Mouse (Mus musculus) megakaryocyte, adult 5-6 weeks (primary cell): ENCODE data around the gene Dnah6. TPM values are rescaled to one million over a fixed set of nuclear protein-coding genes. Genes with fewer than 3 reads are reported as not detected.
A peak's percentile ranks its signal among the peaks of the same experiment; 100 is the strongest.

Source experiments
- ATAC-seq: 2 replicates; pipeline ENCODE4 v1.8.0; 2016; ENCODE audit warnings: mild to moderate bottlenecking, inconsistent platforms; ENCODE audit not compliant: poor library complexity, severe bottlenecking
- total RNA-seq, 2 experiments: library from RNA; stranded (forward) in 1 of 2; stranded (reverse) in 1 of 2; fragments of 153-499, 151-499 nt in 1 of 2; fragments of 221-1000, 200-1000 nt in 1 of 2; gene quantifications; 2 replicates each; pipeline versions ENCODE4 v1.2.3 to v1.2.4; 2015 to 2017

Dnah6 gene
- total RNA-seq (2015) = 0.11 and 0.48 TPM in 2 replicates
- total RNA-seq (2017) = 0.41 and 0.44 TPM in 2 replicates

DNA sequence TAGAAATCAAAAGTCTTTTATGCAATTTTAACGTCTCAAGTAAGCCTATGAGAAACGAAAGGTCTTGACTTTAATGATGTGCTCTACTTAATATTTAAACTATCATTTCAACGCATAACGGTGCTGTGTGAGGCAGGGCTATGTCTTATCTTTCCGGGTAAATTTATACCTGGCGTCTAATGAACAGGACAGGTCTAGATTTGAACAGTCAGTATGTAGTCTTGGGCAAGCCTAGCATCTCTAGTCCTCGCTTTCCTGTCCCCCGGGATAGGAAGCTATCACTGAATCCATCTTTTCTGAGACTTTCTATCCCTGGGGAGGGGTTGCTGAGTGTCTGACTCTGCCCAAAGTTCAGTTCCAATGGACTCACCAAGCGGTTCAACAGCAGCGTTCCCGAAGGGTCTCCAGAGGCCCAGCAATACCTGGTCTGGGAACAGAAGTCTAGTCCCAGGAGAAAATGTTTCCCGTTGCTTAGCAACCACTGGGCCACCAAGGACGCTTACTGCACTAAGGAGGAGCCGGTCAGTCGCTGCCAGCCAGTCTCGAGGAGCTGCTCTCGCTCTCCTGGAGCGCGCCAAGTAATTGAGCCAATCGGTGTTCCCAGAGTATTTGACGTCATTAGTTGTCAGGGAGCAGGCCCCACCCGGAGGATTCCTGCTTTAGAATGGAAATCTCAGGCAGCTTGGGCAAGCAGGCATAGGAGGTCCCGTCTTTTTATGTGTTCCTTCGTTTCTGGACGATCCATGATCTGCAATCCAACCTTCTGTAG is at the start of gene Dnah6:
Gene Dnah6 (minus strand): TSS at position 463 of the 769 bp plus-strand sequence.
- ATAC-seq = peak; percentile 96

DNA sequence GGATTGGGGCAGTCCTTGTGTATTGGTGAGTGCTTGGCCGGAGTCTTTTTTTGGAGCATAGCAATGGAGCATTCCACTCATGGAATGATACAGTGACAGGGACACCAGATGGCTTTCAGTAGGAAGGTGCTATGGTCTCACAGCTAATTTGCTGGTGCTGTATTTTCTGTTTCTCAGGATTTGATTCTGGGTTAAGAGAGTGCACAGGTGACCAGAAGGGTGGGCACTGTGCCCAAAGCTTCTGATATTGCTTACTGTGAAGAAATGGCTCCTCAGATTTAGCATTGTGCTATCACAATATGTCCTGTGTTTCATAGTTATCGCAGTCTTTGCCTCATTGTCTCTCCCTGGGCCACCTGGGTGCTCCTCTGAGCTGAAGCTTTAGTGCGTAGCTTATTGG is 47.9 kb upstream of the Dnah6 start:
- no peak for ATAC-seq

DNA sequence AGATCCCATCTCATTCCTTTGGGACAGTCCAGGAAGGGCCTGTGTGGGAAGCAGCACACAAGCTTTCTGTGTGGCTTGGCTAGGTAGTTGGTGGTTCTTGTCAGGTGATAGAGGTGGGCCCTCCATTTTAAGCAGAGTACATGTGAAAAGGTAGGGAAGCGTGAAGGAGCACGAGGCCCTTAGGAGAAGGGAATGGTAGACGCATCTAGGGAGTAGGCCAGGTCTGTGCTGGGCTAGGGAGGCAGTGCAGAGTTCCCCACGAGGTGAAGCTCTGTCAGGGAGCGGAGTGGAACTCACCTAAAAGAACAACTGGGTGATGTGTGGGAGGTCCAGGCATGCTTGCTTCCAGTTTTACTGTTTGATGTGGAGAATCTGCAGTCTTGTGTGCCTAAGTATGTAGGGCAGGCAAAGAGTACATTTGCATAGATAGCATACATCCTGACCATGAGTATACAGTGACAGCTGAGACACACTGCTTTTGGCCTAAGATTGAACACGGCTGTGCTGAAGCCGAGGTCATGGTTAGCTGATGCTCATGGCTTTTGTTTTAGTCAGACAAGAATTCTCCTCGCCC is 46.4 kb upstream of the Dnah6 start:
- ATAC-seq = no peak

DNA sequence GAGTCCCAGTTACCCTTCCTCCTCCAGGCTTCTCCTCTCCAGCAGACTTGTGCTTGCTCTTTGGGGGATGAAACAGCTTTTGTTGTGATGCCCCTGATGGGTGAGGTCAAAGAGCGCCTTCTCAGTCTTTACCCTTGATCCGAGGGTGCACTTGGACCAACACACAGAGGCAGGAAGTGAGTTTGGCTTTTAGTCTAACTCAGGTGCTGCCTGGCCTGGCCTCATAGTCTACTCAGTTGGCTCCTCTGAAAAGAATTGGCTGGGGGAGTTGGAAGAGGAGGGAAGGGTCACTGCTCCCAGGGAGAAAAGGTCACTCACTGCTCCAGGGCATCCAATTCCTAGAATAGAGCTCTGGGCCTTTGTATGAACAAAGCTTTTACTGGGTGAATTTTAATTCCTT is 43.4 kb upstream of the Dnah6 start:
- no peak for ATAC-seq

DNA sequence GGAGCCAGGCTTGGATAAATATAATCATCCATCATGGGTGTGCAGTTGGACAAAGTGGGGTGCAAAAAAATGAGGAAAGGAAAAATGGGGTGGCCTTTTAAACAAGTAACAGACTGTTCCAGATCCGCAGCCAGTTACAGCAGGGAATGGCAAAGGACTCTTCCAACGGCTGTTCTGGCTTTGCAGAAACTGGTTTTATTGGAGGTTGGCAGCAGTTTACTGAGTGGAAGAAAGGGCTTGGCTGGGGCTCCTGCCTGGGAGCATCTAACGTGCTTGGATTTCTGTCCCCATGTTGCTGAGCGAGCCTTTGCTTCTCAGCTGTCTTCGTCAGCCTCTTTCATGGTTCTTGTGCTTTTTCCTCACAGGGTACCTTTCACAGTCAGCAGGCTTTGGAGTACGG is 38.7 kb upstream of the Dnah6 start:
- ATAC-seq = no peak

DNA sequence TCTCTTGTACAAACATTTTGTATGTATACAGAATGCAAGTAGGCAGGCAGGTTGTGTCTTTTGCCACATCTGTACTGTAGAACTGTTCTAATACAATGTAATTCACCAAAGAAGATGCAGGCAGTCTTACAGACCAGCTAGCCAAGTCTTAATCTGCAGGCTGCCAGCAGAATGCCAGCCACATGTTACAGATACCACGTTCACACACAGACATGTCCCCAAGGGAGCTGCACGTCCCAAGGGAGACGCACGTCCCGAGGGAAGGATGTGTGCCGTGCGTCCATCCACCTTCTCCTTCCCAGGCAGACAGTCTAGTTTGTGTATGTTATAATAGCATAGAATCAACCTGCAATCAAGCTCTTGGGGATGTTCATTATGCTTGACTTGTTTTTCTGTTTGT is 35.6 kb upstream of the Dnah6 start:
- no peak for ATAC-seq

DNA sequence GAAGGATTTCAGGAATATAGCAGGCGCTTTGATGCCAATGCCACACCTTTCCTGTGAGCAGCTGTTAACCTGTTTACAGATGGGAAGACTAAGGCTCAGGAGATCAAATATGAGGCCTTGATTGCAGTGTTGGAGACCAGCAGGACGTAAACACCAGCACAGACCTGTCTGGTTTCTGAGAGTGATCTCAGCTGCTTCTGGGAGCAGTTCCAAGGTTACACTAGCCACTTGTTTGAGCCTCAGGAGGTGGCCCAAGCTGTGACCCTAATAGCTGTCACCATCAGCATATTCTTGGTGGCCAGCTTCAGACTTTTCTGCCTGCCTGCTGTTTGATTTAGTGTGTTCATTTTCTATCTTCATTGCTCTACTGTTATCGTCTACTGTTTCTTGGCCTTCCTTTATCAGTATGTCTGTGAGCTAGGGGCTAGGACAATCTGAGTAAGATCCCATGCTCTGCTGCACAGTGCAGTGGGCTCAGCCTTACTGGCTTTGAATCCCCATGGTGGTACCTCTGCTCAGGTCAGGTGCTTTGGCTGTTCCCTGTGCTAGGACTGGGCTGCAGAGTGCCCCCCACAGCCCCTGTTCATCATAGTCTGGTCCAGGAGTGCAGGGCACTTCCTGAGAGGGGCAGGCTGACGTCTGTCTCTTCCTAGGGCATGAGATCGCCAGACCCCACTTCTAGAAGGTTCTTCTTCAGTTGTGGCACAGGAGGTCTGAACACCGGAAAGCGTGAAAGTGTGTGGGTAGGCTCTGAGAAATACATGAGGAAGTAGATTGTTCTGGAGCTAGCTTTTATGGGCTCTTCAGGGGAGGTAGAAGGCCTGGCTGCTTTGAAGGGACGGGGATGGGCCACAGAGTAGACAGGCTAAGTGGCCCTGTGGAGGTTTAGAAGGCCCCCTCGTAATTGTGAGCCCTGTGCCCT is 33.1 kb upstream of the Dnah6 start:
- peak; percentile 81 for ATAC-seq

DNA sequence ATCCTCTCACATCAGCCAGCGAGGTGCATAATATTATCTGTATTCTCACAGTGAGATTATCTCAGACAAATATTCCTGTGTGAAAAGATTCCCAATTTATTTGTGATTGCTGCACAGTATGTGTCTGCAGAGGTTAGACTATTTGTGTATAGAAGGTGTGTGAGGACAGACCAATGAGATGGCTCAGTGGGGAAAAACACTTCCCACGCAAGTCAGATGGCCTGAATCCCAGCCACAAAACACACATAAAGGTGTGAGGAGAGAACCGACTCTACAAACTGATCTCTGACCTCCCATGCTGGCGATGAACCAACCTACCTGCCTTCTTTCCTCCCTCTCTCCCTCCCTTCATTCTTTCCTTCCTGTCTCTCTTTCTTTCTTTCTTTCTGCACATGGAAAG is 32.1 kb upstream of the Dnah6 start:
- no peak for ATAC-seq

DNA sequence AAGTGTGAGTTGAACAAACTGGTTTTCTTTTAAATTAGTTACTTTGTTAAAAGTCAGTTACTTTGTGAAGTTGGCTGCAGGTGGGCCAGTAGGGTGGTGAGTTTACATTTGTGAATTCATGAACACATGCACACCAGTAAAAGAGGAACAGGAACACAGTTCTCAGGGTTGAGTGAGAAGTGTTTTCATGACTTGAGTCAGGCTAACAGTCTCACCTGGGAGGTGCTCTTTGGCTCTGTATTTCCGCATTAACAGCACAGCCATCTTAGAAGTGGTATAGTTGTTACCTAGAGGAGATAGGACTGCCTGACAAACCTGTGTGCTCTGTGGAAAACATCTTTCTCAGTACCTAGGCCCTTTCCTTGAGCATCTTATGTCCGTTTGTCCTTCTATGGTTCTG is 31.6 kb upstream of the Dnah6 start:
- no peak for ATAC-seq

DNA sequence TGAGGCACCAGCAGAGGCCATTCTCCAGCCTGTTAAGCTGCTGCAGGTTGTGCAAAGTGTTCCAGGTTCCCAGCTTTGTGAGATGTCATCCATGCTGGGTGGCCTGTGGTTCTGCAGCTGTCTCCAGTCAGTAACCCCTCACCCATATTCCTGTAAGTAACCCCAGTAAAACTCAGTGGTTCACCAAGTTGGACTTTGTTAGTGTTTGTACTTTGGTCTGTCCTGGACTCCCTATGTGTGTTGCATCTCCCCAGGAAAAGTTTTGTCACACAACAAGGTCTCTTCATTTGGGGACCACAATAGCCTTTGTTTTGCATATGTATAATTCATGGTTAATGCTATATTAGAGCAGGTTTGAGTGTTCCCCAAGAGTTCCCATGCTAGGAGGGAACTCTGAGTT is 30.9 kb upstream of the Dnah6 start:
- no peak for ATAC-seq

DNA sequence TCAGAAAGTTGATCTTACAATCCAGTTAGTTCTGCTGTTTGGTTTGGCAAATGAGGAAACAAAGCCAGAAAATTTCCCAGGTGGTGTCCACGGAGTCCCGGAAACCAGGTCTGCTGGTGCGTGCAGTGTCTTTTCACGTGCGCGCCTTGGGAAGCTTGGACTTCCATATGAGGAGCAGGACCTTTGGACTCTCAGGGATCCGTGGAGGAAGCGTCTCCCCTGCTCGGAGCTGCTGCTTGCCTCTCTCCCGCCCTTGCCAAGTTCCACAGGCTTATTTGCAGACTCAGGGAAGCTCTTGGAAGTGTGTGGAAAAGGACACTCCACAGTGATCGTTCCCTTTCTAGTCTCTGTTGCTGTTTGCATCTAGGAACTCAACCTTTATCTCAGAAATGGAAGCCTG is 29.9 kb upstream of the Dnah6 start:
- no peak for ATAC-seq

DNA sequence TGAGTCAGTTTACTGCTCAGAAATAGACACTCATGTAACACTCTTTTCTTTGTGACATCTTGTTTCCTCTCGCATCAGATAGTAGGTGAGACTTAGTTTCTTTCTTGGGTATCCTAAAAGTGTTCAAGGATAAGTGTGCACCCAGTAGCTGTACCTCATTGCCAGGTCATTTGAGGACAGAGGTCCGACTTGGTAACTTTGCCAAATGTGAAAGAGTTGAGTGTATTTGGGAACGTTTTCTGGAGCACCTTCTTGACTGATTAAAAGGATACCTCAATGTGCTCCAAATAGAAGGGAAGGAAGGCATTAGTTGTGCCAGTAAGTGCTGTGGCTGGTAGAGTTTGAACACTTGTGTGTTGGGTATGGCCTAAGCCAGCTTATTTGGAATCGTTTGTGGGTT is 28.4 kb upstream of the Dnah6 start:
- ATAC-seq = no peak

DNA sequence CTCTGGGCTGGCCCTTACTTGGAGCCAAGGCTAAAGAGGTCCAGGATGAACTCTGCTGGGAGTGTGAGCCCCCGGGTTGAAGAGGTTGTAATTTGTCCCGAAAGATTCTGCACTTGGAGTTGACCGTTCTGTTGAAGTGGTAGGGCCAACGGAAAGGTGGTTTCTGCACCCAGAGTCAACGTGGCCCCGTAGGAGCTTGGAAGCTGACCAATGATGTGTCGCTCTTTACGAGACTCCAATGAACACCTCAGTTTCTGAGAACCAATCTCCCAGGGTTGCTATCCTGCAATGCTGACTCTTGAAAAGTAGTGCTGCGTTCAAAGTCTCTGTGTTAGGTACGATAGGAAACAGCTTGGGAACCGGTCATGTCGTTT is 27.6 kb upstream of the Dnah6 start:
- no peak for ATAC-seq

DNA sequence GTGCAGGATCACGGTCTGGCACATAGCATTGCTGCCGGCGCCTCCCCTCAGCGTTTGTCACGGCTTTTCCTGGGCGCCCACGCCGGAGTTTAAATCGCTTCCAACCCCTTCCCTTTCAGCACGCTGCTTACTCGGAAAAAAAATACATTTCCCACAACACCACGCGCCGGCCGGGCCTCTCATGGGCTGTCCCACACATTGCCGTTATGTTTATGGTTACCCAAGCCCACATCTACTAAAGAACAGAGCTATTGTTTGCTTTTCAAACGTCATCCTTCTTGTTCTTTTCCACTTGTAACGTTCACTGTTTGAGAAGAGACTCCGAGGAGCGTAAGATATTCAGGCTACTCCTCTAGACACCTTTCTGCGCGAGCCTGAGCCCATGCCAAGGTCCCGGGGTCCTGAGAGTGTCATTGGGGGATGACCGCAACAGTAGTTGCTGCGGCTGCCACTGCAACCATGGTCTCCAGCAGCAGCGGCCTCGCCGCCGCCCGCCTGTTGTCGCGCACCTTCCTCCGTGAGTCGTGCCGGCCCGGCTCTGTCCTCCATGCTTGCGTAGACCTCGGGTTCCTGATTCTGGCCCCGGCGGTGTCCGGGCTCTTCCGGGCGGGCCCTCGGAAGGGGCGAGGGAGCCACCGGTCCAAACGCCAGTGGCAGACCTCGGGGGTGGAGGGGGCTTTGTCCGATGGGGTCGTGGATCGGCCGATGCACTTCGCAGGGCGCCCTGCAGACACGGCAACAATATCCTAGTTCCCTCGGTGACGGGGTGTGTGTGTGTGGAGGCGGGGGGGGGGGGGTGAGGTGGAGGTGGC is 27.0 kb upstream of the Dnah6 start, which contains the start of gene Suclg1:
Gene Suclg1 (plus strand): TSS at position 146 of the 812 bp plus-strand sequence.
- ATAC-seq = peak; percentile 92

DNA sequence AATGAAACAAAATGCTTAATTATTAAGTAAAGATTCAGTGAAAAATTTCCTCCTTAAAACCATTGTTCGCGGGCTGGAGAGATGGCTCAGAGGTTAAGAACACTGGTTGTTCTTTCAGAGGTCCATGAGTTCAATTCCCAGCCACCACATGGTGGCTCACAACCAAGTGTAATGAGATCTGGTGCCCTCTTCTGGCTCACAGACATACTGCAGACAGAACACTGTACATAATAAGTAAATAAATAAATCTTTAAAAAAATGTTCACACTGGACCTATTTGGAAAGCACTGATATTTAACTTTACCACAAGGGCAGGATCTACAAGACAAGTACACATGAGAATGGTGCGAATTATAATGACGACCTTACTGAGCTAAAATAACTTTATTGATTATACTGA is 26.0 kb upstream of the Dnah6 start:
- no peak for ATAC-seq

DNA sequence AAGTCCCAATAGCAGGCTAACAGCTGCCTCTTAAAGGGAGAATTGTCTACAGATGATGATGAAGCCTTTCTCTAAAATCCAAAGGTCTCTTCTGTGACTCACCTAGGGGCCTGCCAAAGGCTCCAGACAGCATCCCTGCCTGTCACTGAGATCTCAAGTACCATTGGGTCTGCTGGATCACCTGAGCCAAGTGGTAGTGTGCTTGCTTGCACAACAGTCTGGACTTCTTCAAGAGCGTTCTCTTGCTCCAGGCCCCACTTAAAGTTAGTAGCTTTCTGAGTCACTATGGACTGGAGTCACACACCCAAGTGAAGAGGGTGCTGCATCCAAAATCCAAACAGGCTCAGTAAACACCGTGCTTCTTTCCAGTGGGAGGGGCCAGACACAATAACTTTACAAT is 25.4 kb upstream of the Dnah6 start:
- ATAC-seq = no peak

DNA sequence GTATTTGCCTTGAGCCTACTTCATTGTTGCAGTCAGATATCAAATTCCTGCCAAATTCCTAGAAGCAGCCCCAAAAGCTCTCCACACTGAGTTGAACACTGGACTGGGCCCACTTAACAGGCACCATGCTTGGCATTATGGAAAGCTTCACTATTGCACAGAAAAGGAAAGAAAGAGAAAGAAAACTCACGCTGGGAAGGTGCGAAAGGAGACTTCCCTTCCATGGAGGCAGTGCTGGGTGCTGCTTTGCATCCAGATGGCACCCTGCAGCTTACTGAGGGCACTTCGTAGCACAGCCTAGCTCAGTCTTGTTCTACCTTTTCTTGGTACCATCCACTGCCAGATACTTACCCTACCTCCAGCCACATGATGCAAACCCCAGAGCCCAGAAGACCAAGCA is 14.2 kb upstream of the Dnah6 start:
- no peak for ATAC-seq

DNA sequence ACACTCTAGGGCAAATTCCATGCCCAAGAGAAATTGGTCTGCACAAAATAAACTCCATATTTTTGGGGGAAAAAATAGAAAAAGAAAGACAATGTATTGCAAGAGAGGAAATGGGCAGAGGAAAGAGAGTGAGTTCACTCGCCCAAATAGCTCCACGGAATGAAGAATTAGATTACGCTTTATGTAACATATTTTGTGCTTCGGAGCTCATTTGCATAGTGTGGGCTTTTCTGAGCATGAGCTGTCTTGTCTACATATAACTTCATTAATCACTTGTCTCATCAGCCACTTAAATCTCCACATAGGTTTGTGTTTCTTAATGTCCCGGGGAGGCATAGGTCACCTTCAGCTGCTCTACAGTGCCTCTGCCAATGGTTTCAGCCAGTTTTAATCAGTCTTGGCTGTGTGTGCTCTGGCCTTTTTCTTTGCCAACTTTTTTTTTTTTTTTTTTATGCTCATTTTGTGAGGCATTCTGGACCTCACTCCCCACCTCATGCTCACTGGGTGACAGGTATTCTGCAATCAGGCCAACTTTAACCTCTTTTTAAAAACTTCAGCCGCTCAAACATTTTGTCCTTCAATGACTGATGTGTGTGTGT is 12.9 kb upstream of the Dnah6 start:
- no peak for ATAC-seq

DNA sequence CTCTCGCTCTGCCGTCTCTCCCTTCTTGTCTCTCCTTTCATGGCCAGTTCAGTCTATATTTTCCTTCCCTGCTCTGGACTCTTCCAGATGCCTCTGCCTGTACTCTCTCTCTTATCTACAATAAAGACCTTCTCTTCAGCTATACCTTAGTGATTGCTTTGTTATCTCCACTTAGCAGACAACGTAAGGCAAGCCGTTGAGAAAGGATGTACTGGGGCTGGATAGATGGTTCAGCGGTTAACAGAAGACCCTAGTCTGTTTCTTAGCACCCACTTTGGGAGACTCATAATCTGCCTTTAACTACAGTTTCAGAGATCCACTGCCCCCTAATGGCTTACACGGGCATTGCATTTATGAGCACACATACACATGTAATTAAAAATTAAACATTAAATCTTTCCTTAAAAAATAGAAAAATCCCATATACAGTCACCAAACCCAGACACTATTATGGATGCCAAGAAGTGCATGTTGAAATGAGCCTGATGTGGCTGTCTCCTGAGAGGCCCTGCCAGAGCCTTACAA is 11.8 kb upstream of the Dnah6 start:
- ATAC-seq = 0 out of 2 replicates have a peak, but pooled peaks have one; percentile 40

DNA sequence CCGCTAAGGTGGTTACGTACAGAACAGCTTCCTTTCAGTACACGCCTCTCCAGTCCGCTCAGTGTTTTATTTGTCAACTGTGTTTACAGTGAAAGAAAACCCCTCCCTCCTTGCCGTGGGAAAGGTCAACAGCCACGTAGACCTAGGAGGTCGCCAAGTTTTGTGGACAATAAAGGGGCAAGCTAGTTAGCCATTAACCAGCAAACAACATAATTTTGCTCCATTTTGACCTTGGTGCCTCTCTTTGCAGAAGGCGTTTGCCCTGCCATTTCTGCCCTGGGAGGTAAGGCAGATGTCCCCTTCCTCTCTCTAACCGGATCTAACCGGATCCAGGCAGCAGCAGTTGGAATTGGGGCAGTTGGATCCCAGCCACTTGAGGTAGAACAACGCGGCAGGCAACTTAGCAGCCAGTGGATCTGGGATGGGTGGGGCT is 10.7 kb upstream of the Dnah6 start:
- no peak for ATAC-seq
